Mouse (Mus musculus): Measurements from ENCODE around the gene Bfsp2.
A peak's percentile ranks its signal among the peaks of the same experiment; 100 is the strongest.

The Bfsp2 gene

GRCm38 (mm10) chr9:103480044-103480576 is at the start of gene Bfsp2:
Gene Bfsp2 (minus strand): TSS chr9:103480420.
- DNase-seq (ENCODE audit: low spot score in 2 of 2) = no peak

- DNase-seq (ENCODE audit: low spot score in 2 of 2) = no peak
These were observed 44.9 kb upstream of the Bfsp2 start for GRCm38 (mm10) chr9:103525041-103525537.

GRCm38 (mm10) chr9:103524600-103524999 is 44.4 kb upstream of the Bfsp2 start:
- no peak for DNase-seq (ENCODE audit: low spot score in 2 of 2)

GRCm38 (mm10) chr9:103523742-103524403 is 43.7 kb upstream of the Bfsp2 start:
- no peak for DNase-seq (ENCODE audit: low spot score in 2 of 2)

GRCm38 (mm10) chr9:103523008-103523407 is 42.8 kb upstream of the Bfsp2 start:
- no peak for DNase-seq (ENCODE audit: low spot score in 2 of 2)

- DNase-seq (ENCODE audit: low spot score in 2 of 2) = no peak
These were observed 33.7 kb upstream of the Bfsp2 start for GRCm38 (mm10) chr9:103513884-103514283.

GRCm38 (mm10) chr9:103512257-103512656 is 32.0 kb upstream of the Bfsp2 start:
- no peak for DNase-seq (ENCODE audit: low spot score in 2 of 2)

- no peak for DNase-seq (ENCODE audit: low spot score in 2 of 2)
These were observed 26.9 kb upstream of the Bfsp2 start for GRCm38 (mm10) chr9:103506968-103507584.

GRCm38 (mm10) chr9:103505067-103505466 is 24.8 kb upstream of the Bfsp2 start:
- DNase-seq (ENCODE audit: low spot score in 2 of 2) = no peak

- no peak for DNase-seq (ENCODE audit: low spot score in 2 of 2)
These were observed 24.4 kb upstream of the Bfsp2 start for GRCm38 (mm10) chr9:103504646-103505045.

- DNase-seq (ENCODE audit: low spot score in 2 of 2) = no peak
These were observed 23.5 kb upstream of the Bfsp2 start for GRCm38 (mm10) chr9:103503586-103504298.

GRCm38 (mm10) chr9:103502655-103503054 is 22.4 kb upstream of the Bfsp2 start:
- no peak for DNase-seq (ENCODE audit: low spot score in 2 of 2)

GRCm38 (mm10) chr9:103501861-103502364 is 21.7 kb upstream of the Bfsp2 start:
- DNase-seq (ENCODE audit: low spot score in 2 of 2) = no peak

- DNase-seq (ENCODE audit: low spot score in 2 of 2) = no peak
These were observed 19.1 kb upstream of the Bfsp2 start for GRCm38 (mm10) chr9:103499366-103499765.

GRCm38 (mm10) chr9:103498699-103499098 is 18.5 kb upstream of the Bfsp2 start:
- DNase-seq (ENCODE audit: low spot score in 2 of 2) = no peak

GRCm38 (mm10) chr9:103495391-103495790 is 15.2 kb upstream of the Bfsp2 start:
- no peak for DNase-seq (ENCODE audit: low spot score in 2 of 2)

GRCm38 (mm10) chr9:103494346-103495020 is 14.3 kb upstream of the Bfsp2 start:
- peak in 1 of 2 experiments; percentile 31 for DNase-seq (ENCODE audit: low spot score in 2 of 2)

- no peak for DNase-seq (ENCODE audit: low spot score in 2 of 2)
These were observed 11.8 kb upstream of the Bfsp2 start for GRCm38 (mm10) chr9:103491985-103492384.

- DNase-seq (ENCODE audit: low spot score in 2 of 2) = peak; percentile 63 to 76
These were observed 10.2 kb upstream of the Bfsp2 start for GRCm38 (mm10) chr9:103490439-103490838.

GRCm38 (mm10) chr9:103489883-103490282 is 9.7 kb upstream of the Bfsp2 start:
- DNase-seq (ENCODE audit: low spot score in 2 of 2) = peak in 1 of 2 experiments; percentile 22

GRCm38 (mm10) chr9:103489096-103489495 is 8.9 kb upstream of the Bfsp2 start:
- peak; percentile 38 to 53 for DNase-seq (ENCODE audit: low spot score in 2 of 2)

GRCm38 (mm10) chr9:103486262-103486661 is 6.0 kb upstream of the Bfsp2 start:
- no peak for DNase-seq (ENCODE audit: low spot score in 2 of 2)

Measured in spleen, postnatal 14 days (tissue).